Mouse (Mus musculus) spleen, postnatal 0 days (tissue): Measurements from ENCODE around the gene Btg1-ps1. TPM values are rescaled to one million over a fixed set of nuclear protein-coding genes. Genes with fewer than 3 reads are reported as not detected.

Experiments used
- polyA plus RNA-seq: library from polyadenylated mRNA; unstranded; fragments of >200 nt; fragmentation: Nextera tagmentation; extraction: Ambion mirVana; gene quantifications from 2 replicates; pipeline ENCODE4 v1.2.1, GENCODE M21; 2015

The Btg1-ps1 gene
- polyA plus RNA-seq: not detected in 2 replicates

DNA sequence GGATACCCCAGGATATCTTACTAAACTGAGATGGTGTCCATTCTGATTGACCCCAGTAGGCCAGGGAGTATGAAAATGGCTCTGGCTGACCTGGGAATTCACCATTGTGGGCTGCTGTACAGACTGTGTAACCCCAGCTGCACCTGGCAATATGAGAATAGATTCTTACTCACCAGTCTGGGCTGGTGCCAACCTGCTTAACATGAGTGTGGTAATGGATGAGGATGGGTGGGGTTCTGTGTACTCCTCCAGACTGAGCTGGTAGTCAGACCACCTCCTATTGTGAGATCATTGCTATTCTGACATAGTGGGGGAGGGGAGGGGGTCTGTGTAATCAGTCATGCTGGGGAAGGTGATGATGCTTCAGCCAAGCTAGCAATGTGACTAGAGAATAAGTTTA lies at the start of gene Btg1-ps1:
Btg1-ps1 (minus strand) TSS at position 219 of the 400 bp plus-strand sequence.

DNA sequence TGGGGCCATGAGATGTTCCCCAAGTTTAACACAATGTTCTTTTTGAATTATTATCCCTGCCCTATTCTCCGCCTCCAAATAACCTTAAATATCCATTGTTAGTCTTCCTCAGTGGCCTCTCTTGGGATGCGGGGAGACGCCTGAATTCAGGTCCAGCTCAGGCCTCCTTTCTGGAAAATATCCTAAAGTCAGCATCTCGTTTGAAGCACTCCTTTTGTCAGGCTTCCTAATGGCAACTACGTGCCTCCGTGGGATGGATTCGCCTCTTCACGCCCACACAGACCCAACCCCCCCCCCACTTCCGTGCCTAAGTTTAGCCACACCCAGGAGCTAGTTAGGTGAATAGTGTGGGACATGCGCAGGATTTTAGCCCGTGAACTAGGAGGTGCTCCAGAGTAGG lies 47.6 kb upstream of the Btg1-ps1 start, which contains the start of gene Rhox10:
Rhox10 (plus strand) TSS at position 301 of the 400 bp plus-strand sequence.

DNA sequence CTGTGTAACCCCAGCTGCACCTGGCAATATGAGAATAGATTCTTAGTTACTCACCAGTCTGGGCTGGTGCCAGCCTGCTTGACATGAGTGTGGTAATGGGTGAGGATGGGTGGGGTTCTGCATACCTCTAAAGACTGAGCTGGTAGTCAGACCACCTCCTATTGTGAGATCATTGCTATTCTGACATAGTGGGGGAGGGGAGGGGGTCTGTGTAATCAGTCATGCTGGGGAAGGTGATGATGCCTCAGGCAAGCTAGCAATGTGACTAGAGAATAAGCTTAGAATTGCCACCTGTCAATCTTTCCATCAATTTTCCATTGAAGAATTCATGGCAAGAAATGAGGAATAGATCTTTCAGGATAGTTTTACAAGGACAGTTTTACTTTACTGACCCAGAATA lies 24.4 kb upstream of the Btg1-ps1 start, which contains the start of gene Btg1-ps2:
Btg1-ps2 (minus strand) TSS at position 101 of the 400 bp plus-strand sequence.

Other genes starting within 250 kb of the Btg1-ps1 start
- gene Rhox5, start 214.0 kb downstream of the Btg1-ps1 start, polyA plus RNA-seq: 0.20 and 0.65 TPM in 2 replicates
- gene Rhox6, start 191.9 kb downstream of the Btg1-ps1 start, polyA plus RNA-seq: not detected in 2 replicates
- not detected in 2 replicates for gene Rhox7a, start 187.1 kb downstream of the Btg1-ps1 start, polyA plus RNA-seq
- 0.10 and 0.35 TPM in 2 replicates for gene Rhox8, start 139.9 kb downstream of the Btg1-ps1 start, polyA plus RNA-seq
- gene Rhox7b, start 121.6 kb downstream of the Btg1-ps1 start, polyA plus RNA-seq: not detected in 2 replicates
- not detected in 2 replicates for gene Rhox9, start 117.0 kb downstream of the Btg1-ps1 start, polyA plus RNA-seq
- not detected in 2 replicates for gene Btg1-ps2, start 24.3 kb upstream of the Btg1-ps1 start, polyA plus RNA-seq
- not detected in 2 replicates for gene Rhox10, start 47.7 kb upstream of the Btg1-ps1 start, polyA plus RNA-seq
- gene Rhox11, start 66.3 kb upstream of the Btg1-ps1 start, polyA plus RNA-seq: not detected in 2 replicates
- gene Rhox12, start 92.1 kb upstream of the Btg1-ps1 start, polyA plus RNA-seq: not detected in 2 replicates
- not detected in 2 replicates for gene Rhox13, start 102.4 kb upstream of the Btg1-ps1 start, polyA plus RNA-seq
- gene Zbtb33, start 171.0 kb upstream of the Btg1-ps1 start, polyA plus RNA-seq: 1.00 and 1.4 TPM in 2 replicates
- gene Tmem255a, start 233.6 kb upstream of the Btg1-ps1 start, polyA plus RNA-seq: 14.7 and 20.6 TPM in 2 replicates